Mouse (Mus musculus) small intestine, adult 2 months (tissue): ENCODE results near the gene Ctsz.

Experiments used
- CTCF ChIP-seq: fragments of 200-500 bp; IDR thresholded peaks from 2 replicates; pipeline ENCODE4 v1.5.1; 2012; ENCODE audit warnings: low read depth, mild to moderate bottlenecking, control low read depth, inconsistent platforms, low read length, moderate library complexity, mixed read lengths; ENCODE audit not compliant: insufficient replicate concordance, insufficient read length; ENCODE audit errors: extremely low read depth
- POLR2A ChIP-seq: fragments of 200-500 bp; IDR thresholded peaks from 2 replicates; pipeline ENCODE4 v1.6.1; 2012; ENCODE audit warnings: low read depth, mild to moderate bottlenecking, control low read depth, inconsistent platforms, low read length, moderate library complexity

GRCm38 (mm10) chr2:174463370-174463769 is 24.5 kb upstream of the Ctsz start:
- TF ChIP-seq CTCF (no peak), POLR2A (no peak)
